Mouse (Mus musculus) megakaryocyte-erythroid progenitor cell, adult 5 weeks (primary cell): ENCODE data around the gene Pomgnt2. TPM values are rescaled to one million over a fixed set of nuclear protein-coding genes. Genes with fewer than 3 reads are reported as not detected.

Source experiments
- polyA plus RNA-seq: library from polyadenylated mRNA; stranded (reverse); fragments of >175 nt; gene quantifications from 2 replicates; pipeline ENCODE4 v1.2.3, GENCODE M21; 2012

The Pomgnt2 gene
- 7.9 and 11.2 TPM in 2 replicates for polyA plus RNA-seq

GRCm38 (mm10) chr9:121997010-121997409 lies at the start of gene Pomgnt2:
Pomgnt2 (minus strand) TSS chr9:121997110.

GRCm38 (mm10) chr9:121950418-121951113 lies 46.3 kb downstream of the Pomgnt2 start, which contains the start of gene Fam198a:
Fam198a (plus strand) TSS chr9:121950988.

Other genes starting within 250 kb of the Pomgnt2 start
- gene Zfp651, start 237.8 kb downstream of the Pomgnt2 start, polyA plus RNA-seq: 2.5 and 4.0 TPM in 2 replicates
- 0.03 TPM in 1 of 2 replicates, not detected in the other for gene Klhl40, start 219.5 kb downstream of the Pomgnt2 start, polyA plus RNA-seq
- gene Hhatl, start 204.6 kb downstream of the Pomgnt2 start, polyA plus RNA-seq: not detected in 2 replicates
- gene Ccdc13, start 157.6 kb downstream of the Pomgnt2 start, polyA plus RNA-seq: 0.12 TPM in 1 of 2 replicates, not detected in the other
- gene Higd1a, start 138.7 kb downstream of the Pomgnt2 start, polyA plus RNA-seq: 28.9 and 31.4 TPM in 2 replicates
- not detected in 2 replicates for gene Ackr2, start 98.8 kb downstream of the Pomgnt2 start, polyA plus RNA-seq
- not detected in 2 replicates for gene Cyp8b1, start 80.8 kb downstream of the Pomgnt2 start, polyA plus RNA-seq
- gene Fam198a, start 46.1 kb downstream of the Pomgnt2 start, polyA plus RNA-seq: 0.03 and 0.17 TPM in 2 replicates
- 25.3 and 31.5 TPM in 2 replicates for gene Snrk, start 120.2 kb upstream of the Pomgnt2 start, polyA plus RNA-seq